Mouse (Mus musculus): Measurements from ENCODE around the gene Acot8. TPM values are rescaled to one million over a fixed set of nuclear protein-coding genes. Genes with fewer than 3 reads are reported as not detected.
A peak's percentile ranks its signal among the peaks of the same experiment; 100 is the strongest.

Acot8 gene
- total RNA-seq, 2 experiments from 2014 or later = 26.4 to 28.1 TPM

DNA sequence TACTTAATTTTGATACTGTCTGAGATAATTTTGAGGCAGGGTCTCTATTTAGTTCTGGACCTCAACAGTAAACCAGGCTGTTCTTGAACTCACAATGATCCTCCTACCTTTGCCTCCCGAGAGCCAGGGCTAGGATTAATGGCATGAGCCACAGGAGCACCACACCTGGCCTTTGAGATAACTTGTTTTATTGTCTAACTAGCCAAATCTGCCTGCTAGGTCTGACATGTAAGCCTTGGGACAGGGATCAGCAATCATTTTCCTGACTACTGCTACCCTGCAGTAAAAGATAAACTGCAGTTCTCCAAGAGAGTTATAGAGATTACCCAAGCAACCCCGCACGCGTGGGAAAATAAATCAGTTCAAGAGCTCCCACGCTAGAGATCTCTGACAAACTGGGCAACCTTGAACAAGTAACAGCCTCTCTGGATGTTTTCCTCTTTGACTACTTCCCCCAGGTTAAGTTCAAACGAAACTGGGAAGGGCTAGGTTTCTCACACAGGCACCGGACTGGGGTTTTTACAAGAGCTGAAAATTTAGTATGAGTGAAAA is 19.7 kb downstream of the Acot8 start:
- no peak for DNase-seq (ENCODE audit: low spot score in 2 of 2)

DNA sequence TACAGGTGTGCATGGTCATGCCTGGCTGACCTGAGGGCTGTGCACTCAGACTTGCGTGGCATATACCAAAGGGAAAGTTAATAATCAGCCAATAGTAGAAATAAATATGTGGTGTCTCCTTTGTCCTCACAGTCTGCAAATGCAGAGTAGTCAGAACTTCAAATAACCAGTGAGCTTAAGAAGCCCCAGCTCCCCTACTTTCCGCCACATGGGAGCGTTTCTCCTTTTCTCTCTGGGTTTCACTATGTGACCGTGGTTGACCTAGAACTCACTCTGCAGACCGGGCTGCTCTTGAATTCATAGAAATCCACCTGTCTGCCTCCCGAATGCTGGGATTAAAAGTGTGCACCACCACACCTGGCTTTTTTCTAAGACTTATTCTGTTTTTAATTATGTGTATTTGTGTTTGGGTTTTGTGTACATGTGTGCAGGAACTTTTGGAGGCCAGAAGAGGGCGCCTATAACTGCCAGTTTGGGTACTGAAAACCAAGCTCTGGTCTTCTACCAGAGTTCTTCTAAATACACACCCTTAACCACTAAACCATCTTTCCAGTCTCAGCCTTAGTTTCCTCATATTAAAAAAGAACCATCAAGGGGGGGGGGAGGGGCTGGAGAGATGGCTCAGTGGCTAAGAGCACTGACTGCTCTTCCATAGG is 20.6 kb downstream of the Acot8 start:
- DNase-seq (ENCODE audit: low spot score in 2 of 2) = no peak

DNA sequence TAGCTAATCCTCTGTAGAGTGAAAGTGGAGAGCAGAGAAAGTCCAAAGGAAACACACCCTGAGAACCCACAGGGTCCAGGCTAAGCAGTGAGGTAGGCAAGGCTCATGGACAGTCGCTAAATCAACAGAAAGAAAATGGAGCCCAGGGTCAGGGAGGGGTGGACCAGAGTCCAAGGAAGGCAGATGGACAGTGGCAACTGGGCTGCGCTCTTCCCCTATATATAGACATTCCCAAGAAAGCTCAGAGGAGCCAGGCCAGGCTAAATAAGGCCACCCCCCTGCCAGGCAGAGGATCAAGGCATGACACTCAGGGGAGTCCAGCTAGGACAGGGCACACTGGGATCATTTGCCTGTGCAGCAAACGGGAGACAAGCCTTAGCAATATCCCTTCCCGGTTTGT is 22.8 kb downstream of the Acot8 start:
- DNase-seq (ENCODE audit: low spot score in 2 of 2) = no peak

DNA sequence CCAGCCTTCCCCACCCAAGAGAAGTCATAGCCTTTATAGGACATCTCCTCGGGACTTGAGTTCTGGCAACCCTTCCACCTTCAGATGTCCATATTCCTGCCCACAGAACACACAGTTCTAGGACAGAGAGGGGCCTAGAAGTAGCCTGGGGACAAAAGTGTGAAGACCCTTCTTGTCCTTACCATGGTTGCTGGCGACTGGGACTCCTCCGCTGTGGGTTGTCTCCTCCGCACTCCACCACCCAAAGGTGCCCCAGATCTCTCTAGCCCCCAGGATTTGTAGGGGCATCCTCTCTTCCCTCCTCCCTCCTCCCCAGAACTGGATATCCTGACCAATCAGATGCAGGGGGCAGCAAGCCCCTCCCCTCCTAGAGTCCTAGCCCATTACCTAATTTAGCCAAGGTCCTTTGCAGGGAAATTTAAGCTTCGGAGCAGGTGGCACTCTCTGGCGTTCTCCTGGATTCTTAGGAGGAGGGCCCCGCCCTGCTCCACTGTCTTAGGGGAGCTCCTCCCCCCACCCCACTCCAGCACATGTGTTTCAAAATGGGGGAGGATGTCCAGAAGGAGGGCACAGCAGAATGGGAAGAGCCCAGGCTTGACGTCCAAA is 25.1 kb downstream of the Acot8 start, which contains the start of gene Tnnc2:
Tnnc2 (minus strand) TSS at position 487 of the 606 bp plus-strand sequence.
- DNase-seq (ENCODE audit: low spot score in 2 of 2) = no peak

DNA sequence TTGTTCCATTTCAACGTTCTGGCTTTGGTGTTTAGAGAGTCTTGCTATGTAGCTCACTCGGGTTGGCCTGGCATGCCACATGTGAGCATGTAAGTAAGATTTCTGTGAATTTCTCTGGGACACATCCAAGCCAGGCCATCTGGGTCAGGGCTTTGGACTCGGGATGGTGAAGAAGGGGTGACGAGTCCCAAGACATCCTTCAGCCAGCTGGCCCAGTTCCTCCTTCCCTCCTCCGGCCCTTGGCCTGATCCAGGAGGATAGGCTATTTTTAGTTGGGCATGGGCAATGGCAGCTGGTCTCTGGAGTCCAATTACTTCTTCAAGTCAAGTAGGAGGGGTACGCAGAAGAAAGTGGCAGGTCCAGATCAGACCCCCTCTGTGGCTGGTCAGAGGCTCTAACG is 25.9 kb downstream of the Acot8 start:
- DNase-seq (ENCODE audit: low spot score in 2 of 2) = no peak

DNA sequence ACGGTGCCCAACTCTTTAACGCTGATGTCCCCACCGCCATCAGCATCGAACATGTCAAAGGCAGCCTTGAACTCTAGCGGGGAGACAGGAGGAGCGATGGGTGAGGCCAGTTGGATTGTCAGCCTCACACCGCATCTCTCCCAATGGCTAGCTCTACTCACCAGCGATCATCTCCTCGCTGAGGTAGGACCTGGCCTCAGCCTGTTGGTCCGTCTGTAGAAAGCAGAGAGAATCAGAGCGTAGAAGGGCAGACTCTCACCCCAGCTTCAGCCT is 26.7 kb downstream of the Acot8 start:
- no peak for DNase-seq (ENCODE audit: low spot score in 2 of 2)

DNA sequence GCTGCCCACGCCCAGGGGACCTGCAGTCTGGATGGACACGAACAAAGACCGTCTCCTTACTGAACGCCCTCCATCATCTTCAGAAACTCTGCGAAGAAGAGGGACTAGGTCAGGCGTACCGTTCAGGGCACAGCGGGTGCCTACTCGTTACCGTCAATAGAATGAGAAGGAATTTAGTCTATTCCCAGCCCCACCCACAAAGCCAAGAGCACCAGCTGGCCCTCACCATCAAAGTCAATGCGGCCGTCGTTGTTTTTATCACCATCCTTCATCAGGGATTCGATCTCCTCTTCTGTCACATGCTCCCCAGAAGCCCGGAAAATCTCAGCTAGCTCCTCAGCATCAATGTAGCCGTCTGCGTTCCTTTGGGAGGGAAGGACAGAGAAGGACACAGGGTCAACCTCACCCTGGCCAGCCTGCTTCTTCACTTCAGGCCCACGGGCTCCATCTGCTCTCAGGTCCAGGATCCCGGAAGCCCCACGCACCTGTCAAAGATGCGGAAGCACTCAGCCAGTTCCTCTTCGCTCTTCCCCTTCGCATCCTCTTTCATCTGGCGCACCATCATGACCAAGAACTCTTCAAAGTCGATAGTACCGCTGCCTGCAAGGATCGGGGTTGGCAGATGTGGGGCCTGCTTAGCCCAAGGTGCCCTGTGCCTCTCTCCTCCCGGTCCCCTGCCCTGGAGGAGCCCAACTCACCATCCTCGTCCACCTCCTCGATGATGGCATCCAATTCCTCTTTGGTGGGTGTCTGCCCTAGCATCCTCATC is 27.3 kb downstream of the Acot8 start:
- no peak for DNase-seq (ENCODE audit: low spot score in 2 of 2)

DNA sequence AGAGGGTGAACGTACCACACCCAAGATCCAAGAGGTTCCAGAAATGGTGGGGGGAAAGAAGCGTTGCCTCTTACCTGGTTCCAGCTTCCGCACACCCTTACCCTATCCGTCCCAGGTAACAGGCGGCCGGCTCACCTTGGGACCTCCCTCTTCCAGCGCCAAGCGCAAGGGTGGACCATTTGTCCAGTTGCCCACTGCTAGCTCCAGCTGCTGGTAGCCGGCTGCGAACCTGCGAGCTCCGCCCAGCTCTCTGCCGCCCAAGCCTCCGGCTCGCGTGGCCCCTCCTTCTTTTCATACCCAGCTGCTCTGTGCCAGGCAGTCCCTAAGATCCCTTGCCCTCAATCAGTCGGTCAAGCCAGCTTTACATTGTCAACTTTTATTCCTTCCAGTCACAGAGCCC is 27.9 kb downstream of the Acot8 start:
- no peak for DNase-seq (ENCODE audit: low spot score in 2 of 2)

DNA sequence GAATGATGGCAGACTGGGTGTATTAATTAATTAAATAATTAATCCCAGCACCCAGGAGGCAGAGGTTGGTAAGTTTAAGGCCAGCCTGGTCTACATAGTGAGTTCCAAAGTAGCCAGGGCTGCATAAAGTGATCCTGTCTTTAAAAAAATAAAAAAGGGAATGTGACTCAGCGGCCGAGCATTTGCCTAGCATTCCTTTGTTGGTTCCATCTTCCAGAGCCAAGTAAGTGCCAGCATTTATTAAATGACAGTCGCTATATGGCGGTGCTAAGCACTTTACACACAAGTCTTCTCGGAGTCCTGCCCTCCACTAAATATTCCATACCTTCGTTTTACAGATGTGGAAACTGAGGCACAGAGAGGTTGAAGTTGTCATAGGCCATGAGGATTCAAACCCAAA is 28.6 kb downstream of the Acot8 start:
- no peak for DNase-seq (ENCODE audit: low spot score in 2 of 2)

DNA sequence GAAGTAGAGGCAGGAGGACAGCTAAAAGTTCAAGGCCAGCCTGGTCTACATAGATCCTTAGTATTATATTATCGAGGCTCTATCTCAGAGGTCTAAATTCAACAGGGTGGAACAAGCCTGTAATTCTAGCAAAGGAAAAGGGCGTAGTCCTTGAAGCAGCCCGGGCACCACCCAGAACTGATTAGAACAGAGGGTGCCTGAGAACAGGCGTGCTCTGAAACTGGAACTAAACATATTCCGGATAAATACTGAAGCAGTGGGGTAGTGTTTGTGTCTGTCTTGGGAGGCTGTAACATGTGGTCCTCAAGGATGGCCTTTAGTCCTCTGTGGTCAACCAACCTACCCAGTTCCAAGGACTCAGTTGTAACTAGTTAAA is 30.7 kb downstream of the Acot8 start:
- DNase-seq (ENCODE audit: low spot score in 2 of 2) = no peak

DNA sequence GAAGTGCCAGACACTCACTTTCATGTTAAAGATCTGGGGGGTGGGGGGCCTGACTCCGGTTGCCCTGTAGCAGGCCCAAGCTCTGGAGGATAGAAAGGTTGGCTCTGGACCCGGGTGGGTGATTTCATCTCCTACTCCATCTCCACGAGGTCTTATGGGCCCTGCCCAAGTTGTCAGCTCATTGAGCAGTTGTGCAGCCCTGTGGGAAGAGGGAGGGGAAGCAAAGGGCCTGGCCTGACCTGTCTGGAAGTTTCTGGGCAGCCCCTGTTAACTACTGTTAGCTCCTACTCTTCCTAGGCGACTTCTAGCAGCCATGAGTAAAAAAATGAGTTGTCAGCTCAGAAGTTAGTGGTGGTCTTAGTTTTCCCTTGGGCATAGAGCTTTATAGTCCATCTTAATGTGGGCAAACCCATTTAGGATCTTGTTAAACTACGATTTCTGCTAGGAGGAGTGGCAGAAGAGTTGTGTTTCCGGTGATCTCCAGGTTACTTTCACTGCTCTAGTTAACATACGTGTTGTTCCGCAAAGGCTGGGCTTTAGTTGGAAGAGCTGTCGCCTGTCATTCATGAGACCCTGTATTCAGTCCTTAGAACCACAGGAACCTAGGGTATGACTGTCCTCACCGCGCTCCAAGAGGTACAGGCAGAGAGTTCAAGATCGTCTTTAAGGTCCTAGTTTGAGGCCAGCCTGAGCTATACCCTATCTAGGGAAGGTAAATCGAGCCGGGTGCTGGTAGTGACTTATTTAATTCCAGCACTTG is 31.3 kb downstream of the Acot8 start:
- DNase-seq (ENCODE audit: low spot score in 2 of 2) = no peak

DNA sequence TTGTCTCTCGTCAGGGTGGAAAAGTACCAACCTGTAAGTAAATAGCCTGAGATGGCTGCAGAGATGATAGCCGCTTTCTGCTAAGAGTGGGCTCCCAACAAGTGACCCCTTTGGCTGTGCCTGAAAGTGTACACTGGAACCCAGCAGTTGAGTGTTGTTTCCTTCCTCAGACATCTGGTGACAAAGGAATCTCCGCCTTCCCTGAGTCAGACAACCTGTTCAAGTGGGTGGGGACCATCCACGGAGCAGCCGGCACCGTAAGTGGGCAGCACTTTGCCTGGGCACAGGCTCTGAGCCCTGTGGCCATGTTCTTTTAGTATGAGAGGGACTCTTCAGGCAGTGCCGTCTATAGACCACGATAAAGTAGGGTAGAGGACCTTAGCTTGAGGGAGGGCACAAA is 33.6 kb downstream of the Acot8 start:
- no peak for DNase-seq (ENCODE audit: low spot score in 2 of 2)

DNA sequence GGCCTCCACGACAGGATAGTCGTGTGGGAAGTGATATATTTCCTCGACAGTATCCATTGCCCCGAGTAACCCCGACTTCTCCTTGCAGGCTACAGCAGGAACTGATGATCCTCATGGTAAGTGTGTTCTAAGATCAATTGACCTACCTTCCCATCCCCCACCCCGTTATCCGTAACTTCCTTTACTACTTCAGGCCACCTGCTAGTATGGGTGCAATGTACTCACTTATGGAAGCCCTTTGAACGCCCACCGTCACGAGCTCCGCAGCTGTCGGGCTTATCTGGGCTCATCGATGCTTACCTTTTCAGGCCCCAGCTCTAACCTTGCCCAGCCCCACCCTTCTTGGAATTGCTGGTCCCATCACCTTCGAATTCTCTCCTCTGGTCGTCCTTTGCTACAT is 34.4 kb downstream of the Acot8 start:
- DNase-seq (ENCODE audit: low spot score in 2 of 2) = no peak

DNA sequence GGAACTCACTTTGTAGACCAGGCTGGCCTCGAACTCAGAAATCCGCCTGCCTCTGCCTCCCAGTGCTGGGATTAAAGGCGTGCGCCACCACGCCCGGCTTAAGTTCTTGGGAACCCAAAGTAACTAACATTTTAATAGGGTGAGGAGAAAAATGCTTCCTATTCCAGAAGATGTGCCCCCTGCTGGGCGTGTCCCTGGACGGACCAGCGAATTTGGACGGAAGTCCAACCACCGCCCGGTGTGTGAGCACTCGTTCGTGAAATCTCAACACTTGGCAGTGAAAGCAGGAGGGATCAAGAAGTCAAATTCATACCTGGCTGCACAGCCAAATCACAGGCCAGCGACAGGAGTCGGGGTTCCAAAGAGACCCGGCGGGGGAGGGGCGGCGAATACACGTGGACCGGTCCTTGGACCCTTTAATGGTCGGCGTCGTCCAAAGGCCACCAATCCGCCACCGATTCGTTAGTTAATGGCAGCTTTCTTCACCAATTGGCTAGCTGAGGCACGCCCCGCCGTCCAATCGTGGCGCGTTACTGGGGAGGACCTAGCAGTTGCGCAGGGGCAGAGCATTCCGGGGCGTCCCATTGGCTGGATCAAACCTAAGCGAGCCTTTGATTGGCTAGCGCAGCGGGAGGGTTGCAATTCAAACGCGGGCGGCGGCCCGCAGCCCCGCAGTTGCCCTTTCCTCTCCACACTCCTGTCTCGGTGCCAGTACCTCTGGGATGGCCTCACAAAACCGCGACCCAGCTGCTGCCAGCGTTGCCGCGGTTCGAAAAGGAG is 35.2 kb downstream of the Acot8 start, which contains the start of gene Ube2c:
Ube2c (plus strand) TSS at position 641 of the 780 bp plus-strand sequence.
- peak; percentile 97 to 99 for DNase-seq (ENCODE audit: low spot score in 2 of 2)

DNA sequence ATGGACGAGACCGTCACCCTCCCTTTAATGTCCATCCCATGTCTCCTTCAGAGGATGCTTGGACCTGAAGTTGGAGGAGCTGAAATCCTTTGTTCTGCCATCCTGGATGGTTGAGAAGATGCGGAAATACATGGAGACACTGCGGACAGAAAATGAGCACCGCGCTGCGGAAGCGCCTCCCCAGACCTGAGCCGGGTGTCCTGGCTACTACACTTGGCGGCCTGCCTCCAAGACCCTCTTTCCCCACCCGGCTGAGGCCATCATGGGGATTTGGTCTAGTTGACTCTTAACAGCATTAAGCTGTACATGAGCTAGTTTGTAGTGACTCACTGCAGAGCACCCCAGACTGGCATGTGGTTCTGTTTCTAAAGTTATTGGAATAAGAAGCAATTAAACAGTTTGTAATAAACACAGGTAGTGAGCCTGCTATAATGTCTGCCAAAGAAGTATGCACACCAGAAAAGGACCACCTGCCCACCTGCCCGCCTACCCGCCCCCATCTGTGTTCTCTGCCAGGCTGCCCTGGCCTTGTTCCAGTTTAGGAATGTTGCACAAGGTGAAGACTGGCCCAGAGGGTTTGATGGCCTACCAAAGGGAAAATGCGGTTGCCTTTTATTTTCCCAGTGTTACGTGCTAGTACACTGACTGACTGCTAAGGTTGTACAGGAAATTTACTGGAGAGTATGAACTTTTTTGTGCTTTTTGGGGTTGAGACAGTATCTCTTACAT is 36.7 kb downstream of the Acot8 start:
- no peak for DNase-seq (ENCODE audit: low spot score in 2 of 2)

DNA sequence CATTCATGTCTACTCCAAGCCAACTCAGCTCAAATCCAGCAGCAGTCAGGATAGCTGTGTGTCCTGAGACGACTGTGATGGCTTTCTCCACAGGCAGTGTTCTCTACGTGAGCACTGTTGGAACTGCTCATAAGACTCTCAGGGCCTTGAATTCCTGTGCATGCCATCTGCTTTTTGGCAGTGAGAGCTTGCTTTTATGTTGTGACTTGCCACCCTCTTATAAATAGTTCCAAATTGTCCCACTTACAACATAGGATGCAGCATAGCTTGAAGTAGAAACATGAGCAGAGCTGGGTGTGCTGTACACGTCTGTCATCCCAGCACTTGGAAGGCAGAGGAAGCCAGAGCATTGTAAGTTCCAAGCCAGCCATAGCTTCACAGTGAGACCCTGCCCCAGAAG is 38.8 kb downstream of the Acot8 start:
- DNase-seq (ENCODE audit: low spot score in 2 of 2) = peak in 1 of 2 experiments; percentile 39

DNA sequence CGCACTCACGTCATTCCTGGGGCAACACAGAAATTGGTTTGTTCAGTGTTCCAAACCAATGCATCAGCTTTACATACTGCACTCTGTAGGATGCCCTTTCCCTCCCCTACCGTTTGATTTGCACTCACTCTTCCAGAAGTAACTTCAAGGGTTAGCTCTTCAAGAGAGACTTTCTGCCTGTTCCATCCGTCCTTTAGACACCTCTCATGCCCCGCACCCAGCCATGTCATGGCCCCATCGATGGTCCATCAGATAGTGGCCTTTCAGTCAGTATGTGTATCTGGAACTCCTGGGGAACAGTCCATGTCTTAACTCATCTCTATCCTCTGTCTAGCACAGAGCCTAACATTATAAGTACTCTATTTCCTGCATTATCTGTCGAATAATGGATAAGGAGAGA is 42.1 kb downstream of the Acot8 start:
- no peak for DNase-seq (ENCODE audit: low spot score in 2 of 2)

DNA sequence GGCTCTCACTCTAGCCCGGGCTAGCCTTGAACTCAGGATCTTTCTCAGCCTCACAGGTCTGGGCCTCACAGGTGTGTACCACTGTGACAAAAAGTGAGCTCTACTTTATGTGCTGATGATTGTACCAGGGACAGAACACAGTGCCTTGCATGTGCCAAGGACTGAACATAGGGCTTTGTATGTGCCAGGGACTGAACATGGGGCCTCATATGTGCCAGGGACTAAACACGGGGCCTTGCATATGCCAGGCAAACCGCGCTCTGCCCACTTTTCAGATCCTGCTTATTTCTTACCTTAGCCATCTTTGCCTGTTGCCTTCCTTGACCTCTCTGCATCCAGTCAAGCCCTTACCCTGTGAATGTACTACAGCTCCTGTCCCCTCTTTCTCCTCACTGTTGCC is 42.7 kb downstream of the Acot8 start:
- no peak for DNase-seq (ENCODE audit: low spot score in 2 of 2)

DNA sequence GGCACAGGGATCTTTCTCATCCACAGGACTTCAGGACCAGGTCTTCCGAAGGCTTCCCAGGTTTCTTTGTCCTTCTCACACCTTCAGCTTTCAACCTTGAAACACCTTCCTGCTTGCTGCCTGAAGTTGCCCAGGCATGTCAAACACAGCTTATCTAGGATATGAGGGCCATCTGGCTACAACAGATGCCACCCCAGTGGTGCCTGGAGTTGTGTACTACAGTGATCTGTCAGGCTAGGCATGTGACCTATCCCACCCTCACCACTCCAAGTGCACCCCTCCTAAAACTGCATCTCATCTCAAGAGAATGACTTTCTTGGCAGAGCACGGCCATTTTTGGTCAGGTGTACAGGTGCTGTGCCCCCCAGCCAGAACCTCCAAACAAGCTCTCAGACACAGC is 43.2 kb downstream of the Acot8 start:
- DNase-seq (ENCODE audit: low spot score in 2 of 2) = peak in 1 of 2 experiments; percentile 17
